Mouse (Mus musculus): ENCODE measurements at regions not wholly inside any gene's neighbourhood (a gene's known extent, or its start where the extent isn't known, plus 50 kb on each side); places are given as distances from the start of the nearest gene placed in this dataset.

- TF ChIP-seq FLI1 (IDR thresholded peaks at IDR 0.05; ENCODE audit: low read length) (no peak), GATA1 (IDR thresholded peaks at IDR 0.05; ENCODE audit: borderline replicate concordance, low read length) (no peak)
Observed at GRCm38 (mm10) chr8:113513886-113514730, 121.3 kb upstream of the Mon1b start.

Data from megakaryocyte, embryonic 14.5 days (primary cell).